Mouse (Mus musculus) liver, embryonic 14.5 days (tissue): ENCODE results near the gene Sugp2. TPM values are rescaled to one million over a fixed set of nuclear protein-coding genes. Genes with fewer than 3 reads are reported as not detected.

ENCODE experiments used
- ATAC-seq: fragments of 200-750 bp; cut with Nextera tagmentation; 2 replicates; pipeline ENCODE4 v1.8.0; 2017; ENCODE audit warnings: moderate number of reproducible peaks, mild to moderate bottlenecking, moderate library complexity; ENCODE audit not compliant: insufficient read depth
- DNase-seq, 3 experiments: peaks; one replicate each; pipeline ENCODE4 v3.0.0-alpha.2; 2012 to 2013; ENCODE audit warnings: low read depth in 3 of 3, low spot score in 3 of 3
- H3K27ac ChIP-seq: fragments of 300-500 bp; sonication (generic); 2 replicates; pipeline ENCODE4 v1.5.1; 2014; ENCODE audit warnings: moderate library complexity, mild to moderate bottlenecking, control low read depth, inconsistent platforms
- H3K27me3 ChIP-seq: fragments of 300-500 bp; sonication (generic); 2 replicates; pipeline ENCODE4 v1.6.1; 2014; ENCODE audit warnings: mild to moderate bottlenecking, low read length, moderate library complexity; ENCODE audit not compliant: control insufficient read depth, insufficient read depth
- H3K36me3 ChIP-seq: fragments of 300-500 bp; sonication (generic); replicated peaks from 2 replicates; pipeline ENCODE4 v1.6.1; 2014; ENCODE audit warnings: low read depth; ENCODE audit not compliant: control insufficient read depth, insufficient read depth
- H3K4me1 ChIP-seq, 2 experiments: fragments of 200-500 bp in 1 of 2; fragments of 300-500 bp in 1 of 2; sonication (generic) in 1 of 2; replicated peaks; 2 replicates each; pipeline ENCODE4 v1.6.1; 2012 to 2014; ENCODE audit warnings: antibody characterized with exemption in 1 of 2, inconsistent platforms in 1 of 2, low read length in 1 of 2; ENCODE audit not compliant: control insufficient read depth in 2 of 2, insufficient read depth in 2 of 2
- H3K4me2 ChIP-seq: fragments of 300-500 bp; sonication (generic); 2 replicates; pipeline ENCODE4 v1.6.1; 2014; ENCODE audit warnings: low read depth, mild to moderate bottlenecking, control low read depth, moderate library complexity
- H3K4me3 ChIP-seq, 2 experiments: fragments of 200-500 bp in 1 of 2; fragments of 300-500 bp in 1 of 2; sonication (generic) in 1 of 2; 2 replicates each; pipeline ENCODE4 v1.5.1; 2012 to 2014; ENCODE audit warnings: low read depth in 2 of 2, low read length in 2 of 2, mild to moderate bottlenecking in 2 of 2, control low read depth in 1 of 2, inconsistent platforms in 1 of 2, moderate library complexity in 1 of 2; ENCODE audit not compliant: insufficient read depth in 1 of 2
- H3K9ac ChIP-seq: fragments of 300-500 bp; sonication (generic); replicated peaks from 2 replicates; pipeline ENCODE4 v1.6.1; 2014; ENCODE audit warnings: mild to moderate bottlenecking, control low read depth, moderate library complexity
- H3K9me3 ChIP-seq: fragments of 300-500 bp; sonication (generic); 2 replicates; pipeline ENCODE4 v1.6.1; 2016; ENCODE audit warnings: low read length, mixed read lengths; ENCODE audit not compliant: control insufficient read depth
- CTCF ChIP-seq: IDR thresholded peaks from 2 replicates; pipeline ENCODE4 v1.5.1; 2016; ENCODE audit warnings: antibody characterized with exemption, low read depth, control low read depth
- EP300 ChIP-seq: IDR thresholded peaks from 2 replicates; pipeline ENCODE4 v1.6.1; 2016; ENCODE audit warnings: antibody characterized with exemption, low read depth
- WGBS: fragments of 180-500 bp; shearing (Covaris S2); extraction: QIAGEN DNeasy Blood & Tissue Kit; methylation state at CpG from one replicate; pipeline ENCODE4 v1.1.7; 2014; ENCODE audit not compliant: insufficient replicate concordance; 5-methylcytosine and 5-hydroxymethylcytosine counted together
- polyA plus RNA-seq, 2 experiments: library from polyadenylated mRNA; depleted of rRNA in 1 of 2; stranded (reverse) in 1 of 2; unstranded in 1 of 2; fragments of >200 nt; fragmentation: Nextera tagmentation in 1 of 2; extraction: Ambion mirVana in 1 of 2; gene quantifications; 2 replicates each; pipeline versions ENCODE4 v1.2.1 to v1.2.3; 2012 to 2014

The Sugp2 gene
- polyA plus RNA-seq, 2 experiments, result 9.9 to 17.3 TPM

DNA sequence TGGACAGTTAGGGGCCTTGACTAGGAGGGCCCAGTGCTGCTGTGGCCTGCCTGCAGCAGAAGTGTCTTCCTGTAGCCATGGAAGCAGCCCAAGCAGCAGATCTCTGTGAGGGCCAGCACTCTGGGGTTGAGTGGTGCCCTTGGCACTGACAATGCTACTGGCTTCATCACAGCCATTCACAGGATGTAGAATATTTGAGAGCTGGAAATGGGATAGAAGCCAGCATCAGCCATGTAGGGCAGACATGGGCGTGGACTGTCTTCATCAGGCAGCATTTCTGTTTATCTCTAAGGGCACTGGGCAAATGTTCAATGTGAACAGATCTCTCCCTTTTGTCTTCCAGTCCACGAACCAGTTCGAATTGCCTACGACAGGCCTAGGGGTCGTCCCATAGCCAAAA is 24.6 kb downstream of the Sugp2 start:
- TF ChIP-seq CTCF, result no peak
- peaks cover 9 to 11% of the 10 kb centered on the region in 2 experiments for H3K4me1 ChIP-seq
- no peak overlapping the region; the same call in 1 of the 2 replicates for H3K4me2 ChIP-seq
- peaks cover 62% of the 10 kb centered on the region for H3K36me3 ChIP-seq
- H3K9ac ChIP-seq, result no peak overlapping the region; the same call in 1 of the 2 replicates
- no peaks in the 10 kb centered on the region for H3K9me3 ChIP-seq
- no peaks in the 10 kb centered on the region for H3K27me3 ChIP-seq
- DNase-seq (no peak), ATAC-seq (peak; percentile 47; the same call in 1 of the 2 replicates)
- 57% methylated on average over 5 of the region's 5 CpGs for WGBS
- no peak overlapping the region for H3K27ac ChIP-seq
- H3K4me3 ChIP-seq, result no peak overlapping the region

DNA sequence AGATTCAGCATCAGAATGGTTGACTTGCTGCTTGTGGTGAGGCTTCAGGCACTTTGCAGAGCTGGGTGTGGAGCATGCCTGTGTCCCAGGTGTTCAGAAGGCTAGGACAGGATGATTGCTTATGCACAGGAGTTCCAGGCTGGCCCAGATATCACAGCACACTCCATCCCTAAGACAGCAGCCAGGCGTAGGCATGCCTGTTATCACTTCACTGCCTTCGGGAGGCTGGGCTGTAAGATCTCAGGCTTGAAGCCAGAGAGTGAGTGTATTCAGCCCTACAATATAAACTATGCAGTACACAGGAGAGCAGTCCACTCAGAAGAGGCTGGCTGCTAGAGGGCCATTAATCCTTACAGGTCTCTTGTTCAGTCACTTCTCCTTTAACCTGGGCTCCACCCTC is 25.0 kb downstream of the Sugp2 start:
- 28% methylated on average over 2 of the region's 2 CpGs for WGBS
- TF ChIP-seq EP300, result peak; percentile 19; the same call in 1 of the 2 replicates
- no peak for TF ChIP-seq CTCF
- Histone ChIP-seq H3K27me3 (no peaks in the 10 kb centered on the region), H3K4me2 (no peak overlapping the region; the same call in 1 of the 2 replicates), H3K4me1 (peaks cover 9 to 11% of the 10 kb centered on the region in 2 experiments), H3K36me3 (peaks cover 58% of the 10 kb centered on the region), H3K9ac (no peak overlapping the region; the same call in 1 of the 2 replicates), H3K9me3 (no peaks in the 10 kb centered on the region), H3K4me3 (no peak overlapping the region), H3K27ac (no peak overlapping the region)
- DNase-seq (no peak), ATAC-seq (peak; percentile 72)

DNA sequence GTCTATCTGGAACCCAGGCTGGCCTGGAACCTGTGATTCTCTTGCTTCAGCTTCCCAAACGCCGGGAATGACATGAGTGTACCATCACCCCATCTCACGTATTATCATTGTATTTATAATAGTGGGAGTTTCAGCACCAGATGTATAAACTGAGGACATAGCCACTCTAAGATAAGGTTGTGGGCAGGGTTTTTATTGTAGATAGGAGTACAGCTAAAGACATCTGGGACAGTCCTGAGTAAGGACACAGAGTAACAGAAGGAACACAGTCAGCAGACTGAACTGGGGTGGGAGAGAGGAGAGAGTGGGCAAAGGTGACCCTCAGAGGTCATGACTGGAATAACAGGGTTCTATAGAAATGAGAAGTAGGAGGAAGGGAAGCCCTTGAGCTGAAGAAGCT is 33.6 kb downstream of the Sugp2 start:
- Histone ChIP-seq H3K4me2 (no peak overlapping the region), H3K27me3 (no peaks in the 10 kb centered on the region), H3K9me3 (no peaks in the 10 kb centered on the region), H3K4me3 (no peak overlapping the region), H3K9ac (no peak overlapping the region), H3K27ac (no peak overlapping the region), H3K4me1 (peaks cover 10 to 32% of the 10 kb centered on the region in 2 experiments), H3K36me3 (no peaks in the 10 kb centered on the region; the same call in 1 of the 2 replicates)
- TF ChIP-seq EP300, result peak; percentile 63
- TF ChIP-seq CTCF, result no peak
- 26% methylated on average over 3 of the region's 3 CpGs for WGBS
- ATAC-seq, result peak; percentile 60
- no peak for DNase-seq

DNA sequence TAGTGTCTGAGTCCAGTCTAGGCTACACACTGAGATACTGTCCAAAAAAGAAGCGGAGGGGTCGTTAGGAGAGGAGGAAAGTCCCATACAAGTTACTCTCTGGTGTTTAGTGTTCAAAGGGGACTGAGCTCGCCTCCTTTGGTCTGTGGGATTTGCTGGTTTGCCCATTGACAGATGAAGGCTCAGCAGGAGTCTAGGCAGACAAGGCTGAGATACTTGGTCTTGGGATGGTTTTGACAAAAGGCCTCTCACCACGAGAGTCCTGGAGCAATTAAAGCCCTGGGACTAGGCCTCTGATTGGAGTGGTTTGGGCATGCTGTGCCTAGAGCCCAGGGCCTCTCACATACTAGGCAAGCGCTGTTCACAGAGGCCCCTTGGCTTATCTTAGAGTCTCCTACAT is 34.3 kb downstream of the Sugp2 start:
- no peak overlapping the region for H3K4me3 ChIP-seq
- no peak overlapping the region for H3K4me2 ChIP-seq
- ATAC-seq (no peak), DNase-seq (no peak)
- H3K4me1 ChIP-seq, result peaks cover 10 to 39% of the 10 kb centered on the region in 2 experiments
- H3K36me3 ChIP-seq, result no peaks in the 10 kb centered on the region; the same call in 1 of the 2 replicates
- H3K27ac ChIP-seq, result no peak overlapping the region
- no peaks in the 10 kb centered on the region for H3K9me3 ChIP-seq
- TF ChIP-seq EP300, result no peak
- no peak for TF ChIP-seq CTCF
- no peaks in the 10 kb centered on the region for H3K27me3 ChIP-seq
- WGBS, result 43% methylated on average over 5 of the region's 5 CpGs
- H3K9ac ChIP-seq, result no peak overlapping the region

- Histone ChIP-seq H3K4me3 (no peak overlapping the region), H3K4me1 (peaks cover 10 to 41% of the 10 kb centered on the region in 2 experiments), H3K27me3 (no peaks in the 10 kb centered on the region), H3K36me3 (no peaks in the 10 kb centered on the region; the same call in 1 of the 2 replicates), H3K9ac (no peak overlapping the region), H3K27ac (no peak overlapping the region; the same call in 1 of the 2 replicates), H3K4me2 (no peak overlapping the region), H3K9me3 (no peaks in the 10 kb centered on the region)
- TF ChIP-seq CTCF, result peak; percentile 63
- TF ChIP-seq EP300, result no peak
- WGBS, result 21% methylated on average over 11 of the region's 11 CpGs
- ATAC-seq (no peak), DNase-seq (no peak)
Observed at GRCm38 (mm10) chr8:70268799-70269565, 35.0 kb downstream of the Sugp2 start.
